Mouse (Mus musculus) activated CD4-positive, CD25-positive, alpha-beta regulatory T cell, adult 4 months (primary cell): ENCODE results near the gene Mab21l1. TPM values are rescaled to one million over a fixed set of nuclear protein-coding genes. Genes with fewer than 3 reads are reported as not detected.

Source experiments
- ATAC-seq: one replicate; pipeline ENCODE4 v1.8.0; 2017
- polyA plus RNA-seq, 2 experiments: library from polyadenylated mRNA; unstranded; fragments of 100-300 nt; shearing (Covaris generic); gene quantifications; one replicate each; pipeline ENCODE4 v1.2.1; 2017

The Mab21l1 gene
- polyA plus RNA-seq, 2 experiments from 2014 or later, result 0.26 TPM; not detected in 1

GRCm38 (mm10) chr3:55816096-55816495 is 33.8 kb downstream of the Mab21l1 start:
- ATAC-seq, result no peak

- no peak for ATAC-seq
Measured at GRCm38 (mm10) chr3:55816638-55817375, 34.5 kb downstream of the Mab21l1 start.

- no peak for ATAC-seq
Measured at GRCm38 (mm10) chr3:55818082-55818481, 35.8 kb downstream of the Mab21l1 start.

GRCm38 (mm10) chr3:55819598-55819997 is 37.3 kb downstream of the Mab21l1 start:
- ATAC-seq, result no peak

GRCm38 (mm10) chr3:55824864-55825263 is 42.6 kb downstream of the Mab21l1 start:
- no peak for ATAC-seq

- no peak for ATAC-seq
Measured at GRCm38 (mm10) chr3:55828481-55829256, 46.4 kb downstream of the Mab21l1 start.

- no peak for ATAC-seq
Measured at GRCm38 (mm10) chr3:55830226-55830625, 47.9 kb downstream of the Mab21l1 start.
